Mouse (Mus musculus) bone marrow, adult 2 months (tissue): ENCODE measurements around the gene Fgg.

ENCODE experiments used
- CTCF ChIP-seq: fragments of 200-500 bp; IDR thresholded peaks from 2 replicates; pipeline ENCODE4 v1.5.1; 2011; ENCODE audit warnings: low read length, control low read depth; ENCODE audit not compliant: control insufficient read depth, insufficient read depth
- POLR2A ChIP-seq: fragments of 200-500 bp; IDR thresholded peaks from 2 replicates; pipeline ENCODE4 v1.6.1; 2011; ENCODE audit warnings: low read depth, mild to moderate bottlenecking, control low read depth, low read length, borderline replicate concordance; ENCODE audit not compliant: control insufficient read depth

GRCm38 (mm10) chr3:83012636-83013035, 5.1 kb downstream of the Fgg start:
- no peak for TF ChIP-seq CTCF
- no peak for TF ChIP-seq POLR2A
